Mouse (Mus musculus) liver, postnatal 0 days (tissue): Measurements from ENCODE around the gene Pepd. TPM values are rescaled to one million over a fixed set of nuclear protein-coding genes. Genes with fewer than 3 reads are reported as not detected.

Experiments used
- ATAC-seq: fragments of 200-750 bp; cut with Nextera tagmentation; 2 replicates; pipeline ENCODE4 v1.8.0; 2017; ENCODE audit warnings: mild to moderate bottlenecking, moderate library complexity
- DNase-seq: peaks from one replicate; pipeline ENCODE4 v3.0.0-alpha.2; 2016
- H3K27ac ChIP-seq: fragments of 300-500 bp; sonication (generic); 2 replicates; pipeline ENCODE4 v1.5.1; 2014; ENCODE audit warnings: antibody characterized with exemption, moderate library complexity, mild to moderate bottlenecking, low read depth
- H3K27me3 ChIP-seq: fragments of 300-500 bp; sonication (generic); 2 replicates; pipeline ENCODE4 v1.6.1; 2014; ENCODE audit warnings: low read length, control low read depth, mixed read lengths; ENCODE audit not compliant: insufficient read depth
- H3K36me3 ChIP-seq: fragments of 300-500 bp; sonication (generic); replicated peaks from 2 replicates; pipeline ENCODE4 v1.6.1; 2014; ENCODE audit warnings: mild to moderate bottlenecking, control low read depth, low read length, moderate library complexity, mixed read lengths; ENCODE audit not compliant: insufficient read depth
- H3K4me1 ChIP-seq: fragments of 300-500 bp; sonication (generic); 2 replicates; pipeline ENCODE4 v1.6.1; 2014; ENCODE audit warnings: antibody characterized with exemption, mild to moderate bottlenecking, control low read depth; ENCODE audit not compliant: insufficient read depth
- H3K4me2 ChIP-seq: fragments of 300-500 bp; sonication (generic); 2 replicates; pipeline ENCODE4 v1.6.1; 2014; ENCODE audit warnings: low read depth, mild to moderate bottlenecking, low read length, moderate library complexity, mixed read lengths
- H3K4me3 ChIP-seq: fragments of 300-500 bp; sonication (generic); 2 replicates; pipeline ENCODE4 v1.5.1; 2014; ENCODE audit warnings: low read depth, low read length
- H3K9ac ChIP-seq: fragments of 300-500 bp; sonication (generic); replicated peaks from 2 replicates; pipeline ENCODE4 v1.6.1; 2014; ENCODE audit warnings: mild to moderate bottlenecking, moderate library complexity
- H3K9me3 ChIP-seq: fragments of 300-500 bp; sonication (generic); 2 replicates; pipeline ENCODE4 v1.6.1; 2016; ENCODE audit warnings: mild to moderate bottlenecking, control low read depth, low read length, mixed read lengths
- CTCF ChIP-seq: sonication (generic); IDR thresholded peaks from 2 replicates; pipeline ENCODE4 v1.5.1; 2016; ENCODE audit warnings: antibody characterized with exemption, low read depth
- EP300 ChIP-seq: IDR thresholded peaks from 2 replicates; pipeline ENCODE4 v1.6.1; 2016; ENCODE audit warnings: antibody characterized with exemption, low read depth, mild to moderate bottlenecking
- WGBS: fragments of 180-500 bp; shearing (Covaris S2); extraction: QIAGEN DNeasy Blood & Tissue Kit; methylation state at CpG from one replicate; pipeline ENCODE4 v1.1.7; 2014; ENCODE audit not compliant: insufficient replicate concordance; 5-methylcytosine and 5-hydroxymethylcytosine counted together
- polyA plus RNA-seq: library from polyadenylated mRNA; unstranded; fragments of >200 nt; fragmentation: Nextera tagmentation; extraction: Ambion mirVana; gene quantifications from 2 replicates; pipeline ENCODE4 v1.2.1, GENCODE M21; 2015

Pepd gene
- polyA plus RNA-seq, 1 experiment from 2014 or later, result 30.2 TPM

- no peaks in the 10 kb centered on the region for H3K36me3 ChIP-seq
- no peaks in the 10 kb centered on the region for H3K27me3 ChIP-seq
- no peaks in the 10 kb centered on the region for H3K9me3 ChIP-seq
- no peak for DNase-seq
- H3K27ac ChIP-seq, result no peak overlapping the region
- H3K4me3 ChIP-seq, result no peak overlapping the region
- H3K9ac ChIP-seq, result no peak overlapping the region
- TF ChIP-seq EP300 (no peak), CTCF (no peak)
- no peak overlapping the region for H3K4me2 ChIP-seq
- no peak for ATAC-seq
- 82% methylated on average over 3 of the region's 3 CpGs for WGBS
- H3K4me1 ChIP-seq, result peaks cover 21% of the 10 kb centered on the region
Observed at GRCm38 (mm10) chr7:34988488-34988887, 76.3 kb downstream of the Pepd start.

- H3K27me3 ChIP-seq, result no peaks in the 10 kb centered on the region
- DNase-seq, result no peak
- H3K9me3 ChIP-seq, result no peaks in the 10 kb centered on the region
- no peaks in the 10 kb centered on the region for H3K36me3 ChIP-seq
- TF ChIP-seq EP300 (no peak), CTCF (no peak)
- peaks cover 8% of the 10 kb centered on the region; the same call in 1 of the 2 replicates for H3K4me1 ChIP-seq
- no peak overlapping the region for H3K9ac ChIP-seq
- ATAC-seq, result no peak
- 74% methylated on average over 6 of the region's 6 CpGs for WGBS
- no peak overlapping the region for H3K27ac ChIP-seq
- no peak overlapping the region for H3K4me3 ChIP-seq
- no peak overlapping the region for H3K4me2 ChIP-seq
Observed at GRCm38 (mm10) chr7:34991731-34992246, 79.6 kb downstream of the Pepd start.

- WGBS, result 88% methylated on average over 3 of the region's 3 CpGs
- Histone ChIP-seq H3K9ac (no peak overlapping the region), H3K27ac (no peak overlapping the region), H3K4me1 (peaks cover 8% of the 10 kb centered on the region; the same call in 1 of the 2 replicates), H3K4me2 (no peak overlapping the region), H3K27me3 (no peaks in the 10 kb centered on the region), H3K9me3 (no peaks in the 10 kb centered on the region), H3K36me3 (no peaks in the 10 kb centered on the region), H3K4me3 (no peak overlapping the region)
- DNase-seq, result no peak
- no peak for ATAC-seq
- no peak for TF ChIP-seq CTCF
- TF ChIP-seq EP300, result no peak
Observed at GRCm38 (mm10) chr7:34992766-34993165, 80.6 kb downstream of the Pepd start.

- no peak overlapping the region for H3K4me3 ChIP-seq
- no peak for ATAC-seq
- no peak overlapping the region for H3K27ac ChIP-seq
- no peaks in the 10 kb centered on the region for H3K27me3 ChIP-seq
- no peak overlapping the region for H3K4me2 ChIP-seq
- no peak for TF ChIP-seq CTCF
- no peak for TF ChIP-seq EP300
- H3K9ac ChIP-seq, result no peak overlapping the region
- WGBS, result 79% methylated on average over 7 of the region's 7 CpGs
- no peak for DNase-seq
- H3K9me3 ChIP-seq, result no peaks in the 10 kb centered on the region
- peaks cover 8% of the 10 kb centered on the region; the same call in 1 of the 2 replicates for H3K4me1 ChIP-seq
- no peaks in the 10 kb centered on the region for H3K36me3 ChIP-seq
Observed at GRCm38 (mm10) chr7:34995872-34996662, 83.9 kb downstream of the Pepd start.

GRCm38 (mm10) chr7:35000839-35001238 is 88.7 kb downstream of the Pepd start:
- Histone ChIP-seq H3K4me3 (no peak overlapping the region), H3K9me3 (no peaks in the 10 kb centered on the region), H3K36me3 (no peaks in the 10 kb centered on the region), H3K4me2 (no peak overlapping the region), H3K9ac (no peak overlapping the region), H3K27me3 (no peaks in the 10 kb centered on the region), H3K4me1 (no peaks in the 10 kb centered on the region), H3K27ac (no peak overlapping the region)
- DNase-seq (peak; percentile 63), ATAC-seq (no peak)
- TF ChIP-seq EP300, result no peak
- TF ChIP-seq CTCF, result peak; percentile 85
- WGBS, result 42% methylated on average over 6 of the region's 6 CpGs

GRCm38 (mm10) chr7:35003171-35003737 is 91.1 kb downstream of the Pepd start:
- no peak overlapping the region for H3K27ac ChIP-seq
- TF ChIP-seq CTCF (no peak), EP300 (no peak)
- WGBS, result 80% methylated on average over 7 of the region's 7 CpGs
- H3K9me3 ChIP-seq, result no peaks in the 10 kb centered on the region
- H3K4me1 ChIP-seq, result no peaks in the 10 kb centered on the region
- ATAC-seq (no peak), DNase-seq (no peak)
- H3K36me3 ChIP-seq, result no peaks in the 10 kb centered on the region
- no peak overlapping the region for H3K4me3 ChIP-seq
- H3K27me3 ChIP-seq, result no peaks in the 10 kb centered on the region
- H3K9ac ChIP-seq, result no peak overlapping the region
- no peak overlapping the region for H3K4me2 ChIP-seq
